Mouse (Mus musculus) WW6 (cell line): ENCODE results near the gene Mrps10.
"Not testable (repeated sequence)": the region's sequence is repeated elsewhere in the genome, so short reads cannot be mapped to it uniquely, and the experiment has no call there.

ENCODE experiments used
- DNase-seq: peaks from one replicate; pipeline ENCODE4 v3.0.0-alpha.2; 2013; ENCODE audit warnings: low read depth, low spot score

The Mrps10 gene

GRCm38 (mm10) chr17:47368401-47369086 lies at the start of gene Mrps10:
TSS of gene Mrps10 (plus strand) at chr17:47368887.
- DNase-seq, result peak; percentile 79

- DNase-seq, result no peak
Measured at GRCm38 (mm10) chr17:47318972-47319625, 49.6 kb upstream of the Mrps10 start.

DNA sequence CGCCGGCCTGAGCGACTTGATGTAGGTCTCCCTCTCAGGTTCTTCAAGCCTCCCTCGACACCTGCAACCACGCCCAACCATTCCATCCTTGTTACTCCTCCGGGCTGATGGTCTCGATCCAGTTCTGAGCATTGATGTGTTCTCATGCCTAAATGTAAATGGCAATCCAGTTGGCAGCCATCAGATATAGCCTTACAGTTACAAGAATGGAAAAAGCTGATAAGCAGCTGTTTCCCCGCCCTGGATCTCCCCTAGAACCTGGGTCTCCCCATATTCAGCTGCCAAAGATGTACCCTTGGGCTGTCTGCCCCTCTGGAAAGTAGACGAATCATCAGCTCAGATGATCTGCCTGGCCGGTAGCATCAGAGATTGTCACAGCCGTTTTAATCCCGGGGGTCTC lies 48.9 kb upstream of the Mrps10 start:
- no peak for DNase-seq

DNA sequence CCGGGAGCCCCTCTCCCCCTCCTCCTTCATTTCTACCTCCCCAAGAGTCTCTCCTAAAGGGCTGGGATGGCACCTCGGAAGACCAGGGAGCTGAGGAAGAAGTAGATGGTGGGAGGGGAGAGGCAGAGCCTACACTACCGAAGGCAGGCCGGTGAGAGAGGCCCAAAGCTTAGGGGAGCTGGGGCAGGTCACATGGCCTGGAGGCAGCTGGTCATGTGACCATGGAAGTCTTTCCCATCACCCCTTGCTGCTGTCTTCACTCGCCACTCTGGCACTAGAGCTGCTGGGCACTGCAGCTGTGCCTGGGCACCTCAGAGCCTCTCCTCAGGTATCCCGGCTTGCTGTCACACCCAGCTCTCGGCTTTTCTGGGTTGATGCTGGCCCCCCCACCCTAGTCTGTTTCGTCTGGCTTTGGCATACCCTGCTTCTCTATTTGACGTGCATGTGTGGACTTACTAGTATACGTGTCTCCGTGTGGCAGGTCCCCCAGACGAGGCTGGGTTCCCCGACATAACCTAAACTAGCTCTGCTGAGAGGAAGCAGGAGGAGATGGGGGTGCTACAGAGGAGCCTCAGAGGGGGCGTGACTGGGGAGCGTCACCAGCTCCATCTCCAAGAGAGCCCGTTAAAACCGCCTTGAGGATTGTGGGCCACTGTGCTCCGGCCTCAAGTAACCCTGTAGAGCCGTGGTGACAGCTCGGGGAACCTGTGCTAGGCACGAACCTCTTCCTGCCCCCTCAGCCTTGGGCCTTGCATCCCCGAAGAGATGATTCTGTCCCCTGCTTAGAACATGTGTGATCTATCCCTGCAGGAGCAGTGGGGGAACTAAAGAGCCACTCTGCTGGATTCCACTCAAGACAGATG lies 46.3 kb upstream of the Mrps10 start:
- no peak for DNase-seq

- DNase-seq, result no peak
Measured at GRCm38 (mm10) chr17:47322991-47323295, 45.7 kb upstream of the Mrps10 start.

GRCm38 (mm10) chr17:47327559-47327958 lies 41.1 kb upstream of the Mrps10 start:
- DNase-seq, result no peak

GRCm38 (mm10) chr17:47327969-47328368 lies 40.7 kb upstream of the Mrps10 start:
- DNase-seq, result no peak

DNA sequence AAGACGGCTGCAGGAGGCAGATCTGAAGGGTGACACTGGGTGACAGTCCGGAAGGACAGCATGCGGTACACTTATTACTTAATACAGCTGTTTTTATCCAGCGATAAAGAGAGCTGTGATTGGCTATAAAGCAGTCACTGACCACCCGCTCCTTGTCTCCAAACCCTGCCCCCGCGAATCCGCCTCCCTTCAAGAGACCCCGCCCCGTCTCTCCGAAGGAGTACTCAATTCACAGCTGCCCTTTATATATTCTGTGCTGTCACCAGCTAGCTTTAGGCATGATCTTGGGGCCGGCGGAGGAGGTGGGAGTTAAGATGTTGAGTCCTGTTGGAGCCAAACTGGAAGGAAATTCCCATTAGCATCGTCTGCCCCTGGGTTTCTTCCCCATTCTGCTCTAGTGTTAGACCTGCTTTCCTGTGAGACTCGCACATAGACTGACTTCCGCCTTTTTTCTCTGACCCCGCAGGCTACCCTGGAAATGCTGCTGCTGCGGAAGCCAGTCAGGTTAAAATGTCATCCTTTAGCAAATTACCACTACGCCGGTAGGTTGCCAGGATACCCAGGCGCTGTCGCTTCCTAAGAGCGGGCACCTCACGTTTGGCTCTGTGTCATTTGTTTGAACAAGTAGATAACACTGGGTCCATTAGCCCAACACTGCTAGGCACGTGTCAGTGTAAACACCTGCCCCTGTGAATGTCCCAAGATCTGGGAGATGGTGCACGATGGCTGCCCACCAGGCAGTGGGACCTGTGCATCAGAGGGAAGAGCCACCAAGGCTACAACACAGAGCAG lies 39.9 kb upstream of the Mrps10 start:
- DNase-seq, result no peak

DNA sequence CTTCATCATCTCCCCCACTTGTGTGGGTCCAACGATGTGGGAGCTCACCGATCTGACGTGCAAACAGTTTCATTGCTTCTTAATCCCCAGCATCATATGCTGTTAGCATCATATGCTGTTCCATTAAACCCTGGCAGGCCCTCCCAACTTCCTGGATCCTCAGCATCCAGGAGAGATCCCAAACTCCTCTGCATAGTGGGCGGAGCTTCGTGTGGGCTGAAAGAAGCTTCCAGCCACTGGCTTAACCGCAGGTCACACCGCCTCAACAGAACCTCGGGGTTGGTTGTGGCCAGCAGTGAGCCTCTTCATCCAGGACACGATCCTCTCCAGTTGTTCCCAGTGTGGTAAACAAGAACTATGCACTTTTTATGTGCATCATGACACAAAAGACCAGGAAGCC lies 38.1 kb upstream of the Mrps10 start:
- DNase-seq, result no peak

DNA sequence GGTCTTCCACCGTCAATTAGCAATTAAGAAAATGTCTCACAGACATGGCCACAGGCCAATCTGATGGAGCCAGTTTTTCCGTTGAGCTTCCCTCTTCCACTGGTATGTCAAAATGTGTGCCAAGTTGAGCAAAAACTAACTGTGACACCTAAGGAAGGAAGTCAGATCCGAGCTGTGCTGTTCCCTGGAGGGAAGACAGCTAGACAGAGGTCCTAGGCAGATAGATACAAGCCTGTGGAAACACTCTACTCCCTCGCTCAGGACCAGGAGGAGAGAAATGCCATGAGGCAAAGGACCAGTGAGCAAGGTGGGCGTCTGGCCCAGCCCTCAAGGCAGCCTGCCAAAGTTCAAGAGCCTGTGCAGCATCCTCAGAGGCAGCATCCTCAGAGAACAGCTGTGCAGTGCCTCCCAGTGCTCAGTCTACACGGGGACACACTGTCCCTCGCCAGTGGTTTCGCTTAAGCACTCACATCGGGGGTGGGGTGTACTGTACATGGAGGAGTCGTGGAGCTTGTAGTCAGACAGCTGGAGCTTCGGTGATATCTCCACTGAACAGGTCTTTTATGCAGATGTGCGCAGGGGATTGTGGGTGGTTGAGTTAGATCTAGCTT lies 36.6 kb upstream of the Mrps10 start:
- no peak for DNase-seq

DNA sequence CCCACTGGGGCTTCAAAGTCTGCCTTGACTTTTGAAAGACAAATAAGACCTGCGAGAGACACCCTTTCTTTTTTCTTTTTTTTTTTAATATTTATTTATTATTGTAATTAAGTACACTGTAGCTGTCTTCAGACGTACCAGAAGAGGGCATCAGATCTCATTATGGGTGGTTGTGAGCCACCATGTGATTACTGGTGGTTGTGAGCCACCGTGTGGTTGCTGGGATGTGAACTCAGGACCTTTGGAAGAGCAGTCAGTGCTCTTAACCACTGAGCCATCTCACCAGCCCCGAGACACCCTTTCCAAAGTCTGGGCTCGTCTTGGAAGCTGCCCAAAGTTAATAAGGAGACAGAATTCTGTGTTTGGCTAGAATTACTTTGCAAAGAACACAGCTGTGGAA lies 36.0 kb upstream of the Mrps10 start:
- not testable (repeated sequence) for DNase-seq

DNA sequence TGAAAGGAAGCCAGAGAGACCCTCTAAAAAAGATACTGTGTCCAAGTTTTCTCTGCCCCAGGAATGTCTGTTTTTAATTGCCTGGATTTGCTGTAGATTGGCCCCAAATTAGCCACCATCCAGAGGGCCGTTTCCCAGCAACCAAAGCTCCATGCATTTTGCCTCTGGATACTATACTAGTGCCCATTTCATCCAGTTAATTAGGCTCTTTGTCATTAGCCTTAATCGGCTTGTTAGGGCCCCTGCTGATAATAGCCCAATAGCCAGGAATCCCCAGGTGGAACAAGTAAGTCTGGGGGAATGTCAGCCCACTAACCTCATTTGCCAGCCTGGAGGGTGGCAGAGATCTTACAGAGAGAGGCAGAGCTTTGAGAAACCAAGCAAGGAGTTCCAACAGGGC lies 35.3 kb upstream of the Mrps10 start:
- no peak for DNase-seq

DNA sequence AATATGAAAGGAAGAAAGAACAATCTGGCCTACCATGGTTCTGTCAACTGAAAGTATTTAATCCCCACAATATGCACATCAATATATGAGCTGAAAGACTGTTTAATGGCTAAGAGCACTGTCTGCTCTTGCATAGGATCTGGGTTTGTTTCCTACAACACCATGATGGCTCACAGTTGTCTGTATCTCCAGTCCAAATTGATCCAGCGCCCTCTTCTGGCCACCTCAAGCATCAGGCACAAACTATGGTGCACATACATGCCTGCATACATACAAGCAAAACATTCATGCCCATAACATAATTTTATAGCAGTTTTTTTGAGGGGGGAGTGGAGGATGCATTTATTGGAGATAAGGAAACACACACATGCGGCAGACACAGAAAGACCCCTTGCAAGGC lies 25.6 kb upstream of the Mrps10 start:
- no peak for DNase-seq

DNA sequence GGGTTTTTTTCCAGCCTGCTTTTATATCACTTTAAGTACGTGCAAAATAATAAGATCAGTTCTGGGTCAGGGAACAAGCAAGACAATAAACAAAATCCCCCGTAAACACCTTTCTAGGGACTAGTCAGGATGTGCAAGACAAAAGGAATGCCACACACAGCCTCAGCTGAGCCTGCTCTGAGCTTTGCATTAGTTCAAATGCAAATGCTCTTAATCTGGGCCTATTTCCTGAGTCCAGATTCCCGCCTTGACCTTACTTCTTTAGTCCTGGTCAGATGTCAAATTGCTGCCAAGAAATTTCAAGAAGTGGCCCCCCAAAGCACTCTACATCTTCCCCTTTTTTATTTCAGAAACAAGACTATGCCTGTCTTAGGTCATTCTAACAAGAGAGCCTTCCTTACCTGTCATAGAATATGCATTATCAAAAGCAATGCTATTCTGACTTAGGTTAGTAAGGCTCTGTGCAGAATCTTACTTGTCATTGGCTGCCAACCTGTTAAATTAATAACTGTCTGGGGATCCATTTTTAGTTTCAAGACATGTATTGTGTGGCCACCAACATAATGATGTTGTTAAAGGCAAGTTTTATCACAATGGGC lies 18.9 kb upstream of the Mrps10 start:
- no peak for DNase-seq

GRCm38 (mm10) chr17:47359964-47360363 lies 8.7 kb upstream of the Mrps10 start:
- DNase-seq, result no peak

DNA sequence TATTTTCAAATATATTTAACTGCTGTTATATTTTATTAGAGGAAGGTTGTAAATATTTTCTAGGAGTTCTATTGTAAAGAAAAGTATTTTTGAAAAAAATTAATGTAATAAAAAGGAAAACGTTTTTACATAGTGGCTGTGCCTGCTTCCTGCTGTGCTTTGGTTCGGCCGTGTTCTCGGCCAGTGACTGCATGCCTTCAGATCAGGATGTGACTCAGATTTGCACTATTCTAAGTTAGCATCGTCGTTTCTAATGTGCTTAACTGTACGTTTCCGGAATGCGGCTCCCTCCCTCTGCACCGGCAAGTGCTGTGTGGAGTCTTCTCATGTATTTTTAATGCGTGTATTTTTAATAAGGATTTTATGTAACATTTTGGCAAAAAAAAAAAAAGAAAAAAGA lies 7.3 kb upstream of the Mrps10 start:
- no peak for DNase-seq

GRCm38 (mm10) chr17:47369087-47369443 lies 378 bp downstream of the Mrps10 start:
- DNase-seq, result no peak

DNA sequence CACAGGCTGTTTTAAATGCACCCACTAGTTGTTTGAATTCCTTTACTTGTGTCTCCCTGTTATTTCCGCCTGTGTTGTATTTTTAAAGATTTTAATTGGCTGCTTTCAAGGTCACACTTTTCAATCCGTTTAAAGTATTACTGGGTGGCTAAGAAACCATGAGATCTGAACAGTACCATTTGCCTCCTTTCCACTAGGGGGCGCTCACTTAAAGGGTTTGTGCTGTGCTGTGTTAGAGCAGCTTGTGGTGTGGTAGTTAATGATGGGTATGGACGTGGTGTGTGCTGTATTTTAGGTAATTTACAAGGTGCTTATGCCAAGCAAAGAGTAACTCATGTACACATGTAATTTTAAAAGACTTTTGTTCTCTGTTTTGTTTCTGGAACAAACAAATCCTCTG lies 2.8 kb downstream of the Mrps10 start:
- DNase-seq, result no peak

GRCm38 (mm10) chr17:47373991-47374390 lies 5.3 kb downstream of the Mrps10 start:
- no peak for DNase-seq

- DNase-seq, result no peak
Measured at GRCm38 (mm10) chr17:47376779-47377280, 8.1 kb downstream of the Mrps10 start.

DNA sequence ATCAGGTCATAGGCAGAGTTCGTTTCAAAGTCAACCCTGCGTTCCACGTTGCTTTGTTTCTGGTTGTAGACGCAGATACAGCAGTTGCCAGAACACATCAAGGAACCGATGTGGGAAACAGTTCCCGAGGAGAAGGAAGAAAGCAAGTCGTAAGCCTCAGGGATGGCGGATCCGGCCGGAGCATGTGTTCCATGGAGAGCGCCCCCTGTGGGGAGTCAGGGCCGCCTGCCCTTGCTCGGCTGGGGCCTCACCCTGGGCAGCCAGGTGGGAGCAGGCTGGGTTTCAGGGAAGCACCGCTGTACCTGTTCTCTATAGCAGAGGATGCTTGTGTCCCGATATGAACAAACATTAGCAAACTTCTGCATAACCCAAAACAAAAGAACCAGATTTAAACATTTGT lies 9.4 kb downstream of the Mrps10 start:
- DNase-seq, result no peak
